Mouse (Mus musculus) forebrain, embryonic 13.5 days (tissue): ENCODE data around the gene Kcng4. TPM values are rescaled to one million over a fixed set of nuclear protein-coding genes. Genes with fewer than 3 reads are reported as not detected.
A peak's percentile ranks its signal among the peaks of the same experiment; 100 is the strongest.

ENCODE experiments used
- ATAC-seq: fragments of 200-750 bp; cut with Nextera tagmentation; 2 replicates; pipeline ENCODE4 v1.8.0; 2017
- H3K27ac ChIP-seq: fragments of 300-500 bp; sonication (generic); 2 replicates; pipeline ENCODE4 v1.5.1; 2015; ENCODE audit warnings: inconsistent platforms, mild to moderate bottlenecking, moderate library complexity
- H3K27me3 ChIP-seq: fragments of 300-500 bp; sonication (generic); 2 replicates; pipeline ENCODE4 v1.6.1; 2015; ENCODE audit warnings: mild to moderate bottlenecking, inconsistent platforms
- H3K36me3 ChIP-seq: fragments of 300-500 bp; sonication (generic); 2 replicates; pipeline ENCODE4 v1.6.1; 2015; ENCODE audit warnings: mild to moderate bottlenecking, inconsistent platforms; ENCODE audit not compliant: poor library complexity, severe bottlenecking
- H3K4me1 ChIP-seq: fragments of 300-500 bp; sonication (generic); 2 replicates; pipeline ENCODE4 v1.6.1; 2015; ENCODE audit warnings: inconsistent platforms
- H3K4me2 ChIP-seq: fragments of 300-500 bp; sonication (generic); 2 replicates; pipeline ENCODE4 v1.6.1; 2015; ENCODE audit warnings: inconsistent platforms, mild to moderate bottlenecking, moderate library complexity
- H3K4me3 ChIP-seq: fragments of 300-500 bp; sonication (generic); 2 replicates; pipeline ENCODE4 v1.5.1; 2015; ENCODE audit warnings: mild to moderate bottlenecking, inconsistent platforms
- H3K9ac ChIP-seq: fragments of 300-500 bp; sonication (generic); 2 replicates; pipeline ENCODE4 v1.6.1; 2015; ENCODE audit warnings: mild to moderate bottlenecking, inconsistent platforms
- H3K9me3 ChIP-seq: fragments of 300-500 bp; sonication (generic); replicated peaks from 2 replicates; pipeline ENCODE4 v1.6.1; 2016; ENCODE audit warnings: inconsistent platforms
- WGBS: fragments of 180-500 bp; shearing (Covaris S2); methylation state at CpG from one replicate; pipeline ENCODE4 v1.1.7; 2015; 5-methylcytosine and 5-hydroxymethylcytosine counted together
- polyA plus RNA-seq: library from polyadenylated mRNA; unstranded; fragments of >200 nt; fragmentation: Nextera tagmentation; extraction: Ambion mirVana; gene quantifications from 2 replicates; pipeline ENCODE4 v1.2.1, GENCODE M21; 2015

The Kcng4 gene
- polyA plus RNA-seq, 1 experiment from 2014 or later, result 0.17 TPM

GRCm38 (mm10) chr8:119604996-119605395 is 30.5 kb downstream of the Kcng4 start, which contains the start of gene Taf1c:
Taf1c (minus strand) TSS chr8:119605222.
- peak within 1 kb of the TSS; percentile 85 for H3K9ac ChIP-seq
- ATAC-seq, result peak; percentile 90
- peak within 1 kb of the TSS; percentile 67 for H3K4me3 ChIP-seq
- no peak within 1 kb of the TSS for H3K27ac ChIP-seq
- H3K27me3 ChIP-seq, result no peaks in the 10 kb centered on the region
- peak within 1 kb of the TSS; percentile 95 for H3K4me2 ChIP-seq
- 0 out of 2 replicates have a peak, but pooled peaks cover 4% of the 10 kb centered on the region for H3K9me3 ChIP-seq
- peaks cover 32% of the 10 kb centered on the region for H3K36me3 ChIP-seq
- under 1% methylated on average over 23 of the region's 23 CpGs for WGBS
- peaks cover 12% of the 10 kb centered on the region for H3K4me1 ChIP-seq

GRCm38 (mm10) chr8:119604398-119604803 is 31.1 kb downstream of the Kcng4 start:
- H3K36me3 ChIP-seq, result peaks cover 38% of the 10 kb centered on the region
- H3K4me2 ChIP-seq, result peak overlapping the region; percentile 95
- no peaks in the 10 kb centered on the region for H3K27me3 ChIP-seq
- WGBS, result 48% methylated on average over 12 of the region's 12 CpGs
- peaks cover 12% of the 10 kb centered on the region for H3K4me1 ChIP-seq
- peak; percentile 43; the same call in 1 of the 2 replicates for ATAC-seq
- no peak overlapping the region for H3K27ac ChIP-seq
- H3K9ac ChIP-seq, result peak overlapping the region; percentile 85
- H3K9me3 ChIP-seq, result 0 out of 2 replicates have a peak, but pooled peaks cover 4% of the 10 kb centered on the region
- H3K4me3 ChIP-seq, result peak overlapping the region; percentile 67

- Histone ChIP-seq H3K36me3 (peaks cover 44% of the 10 kb centered on the region), H3K9ac (peak overlapping the region; percentile 85), H3K27me3 (no peaks in the 10 kb centered on the region), H3K9me3 (0 out of 2 replicates have a peak, but pooled peaks cover under 1% of the 10 kb centered on the region), H3K4me1 (peaks cover 12% of the 10 kb centered on the region), H3K27ac (no peak overlapping the region), H3K4me3 (peak overlapping the region; percentile 67), H3K4me2 (peak overlapping the region; percentile 95)
- no peak for ATAC-seq
- WGBS, result 91% methylated on average over 4 of the region's 4 CpGs
These were observed 31.7 kb downstream of the Kcng4 start for GRCm38 (mm10) chr8:119603771-119604170.

- Histone ChIP-seq H3K9ac (no peak overlapping the region), H3K9me3 (no peaks in the 10 kb centered on the region), H3K4me1 (peaks cover 3% of the 10 kb centered on the region; the same call in 1 of the 2 replicates), H3K27ac (no peak overlapping the region), H3K4me2 (no peak overlapping the region), H3K27me3 (no peaks in the 10 kb centered on the region), H3K4me3 (no peak overlapping the region), H3K36me3 (peaks cover 8% of the 10 kb centered on the region)
- ATAC-seq, result no peak
- WGBS, result 91% methylated on average over 7 of the region's 7 CpGs
These were observed 44.0 kb downstream of the Kcng4 start for GRCm38 (mm10) chr8:119591456-119591855.

GRCm38 (mm10) chr8:119590348-119590747 is 45.1 kb downstream of the Kcng4 start:
- H3K4me2 ChIP-seq, result no peak overlapping the region
- H3K9me3 ChIP-seq, result no peaks in the 10 kb centered on the region
- WGBS, result 84% methylated on average over 14 of the region's 14 CpGs
- no peak for ATAC-seq
- H3K9ac ChIP-seq, result no peak overlapping the region
- H3K4me3 ChIP-seq, result no peak overlapping the region
- peaks cover 3% of the 10 kb centered on the region; the same call in 1 of the 2 replicates for H3K4me1 ChIP-seq
- H3K27ac ChIP-seq, result no peak overlapping the region
- H3K36me3 ChIP-seq, result no peaks in the 10 kb centered on the region
- H3K27me3 ChIP-seq, result no peaks in the 10 kb centered on the region; the same call in 1 of the 2 replicates

- Histone ChIP-seq H3K27me3 (no peaks in the 10 kb centered on the region; the same call in 1 of the 2 replicates), H3K4me1 (no peaks in the 10 kb centered on the region; the same call in 1 of the 2 replicates), H3K4me2 (no peak overlapping the region), H3K27ac (no peak overlapping the region), H3K9me3 (no peaks in the 10 kb centered on the region), H3K36me3 (no peaks in the 10 kb centered on the region), H3K4me3 (no peak overlapping the region), H3K9ac (no peak overlapping the region)
- WGBS, result 37% methylated on average over 10 of the region's 10 CpGs
- no peak for ATAC-seq
These were observed 46.6 kb downstream of the Kcng4 start for GRCm38 (mm10) chr8:119588844-119589243.

GRCm38 (mm10) chr8:119588321-119588720 is 47.2 kb downstream of the Kcng4 start:
- H3K9ac ChIP-seq, result no peak overlapping the region
- no peaks in the 10 kb centered on the region for H3K9me3 ChIP-seq
- no peaks in the 10 kb centered on the region for H3K36me3 ChIP-seq
- no peak overlapping the region for H3K4me3 ChIP-seq
- ATAC-seq, result no peak
- H3K4me2 ChIP-seq, result no peak overlapping the region
- H3K4me1 ChIP-seq, result no peaks in the 10 kb centered on the region; the same call in 1 of the 2 replicates
- no peaks in the 10 kb centered on the region; the same call in 1 of the 2 replicates for H3K27me3 ChIP-seq
- H3K27ac ChIP-seq, result no peak overlapping the region
- WGBS, result 68% methylated on average over 4 of the region's 4 CpGs

GRCm38 (mm10) chr8:119585901-119586300 is 49.6 kb downstream of the Kcng4 start:
- no peak overlapping the region for H3K9ac ChIP-seq
- WGBS, result 31% methylated on average over 21 of the region's 24 CpGs
- no peaks in the 10 kb centered on the region; the same call in 1 of the 2 replicates for H3K4me1 ChIP-seq
- no peaks in the 10 kb centered on the region for H3K36me3 ChIP-seq
- no peak overlapping the region for H3K27ac ChIP-seq
- no peaks in the 10 kb centered on the region for H3K9me3 ChIP-seq
- peak overlapping the region; percentile 27 for H3K4me3 ChIP-seq
- peak overlapping the region; percentile 55 for H3K4me2 ChIP-seq
- no peaks in the 10 kb centered on the region; the same call in 1 of the 2 replicates for H3K27me3 ChIP-seq
- no peak for ATAC-seq

- Histone ChIP-seq H3K27me3 (peaks cover 30% of the 10 kb centered on the region), H3K27ac (no peak overlapping the region), H3K9ac (no peak overlapping the region), H3K9me3 (no peaks in the 10 kb centered on the region), H3K4me1 (no peaks in the 10 kb centered on the region), H3K36me3 (no peaks in the 10 kb centered on the region), H3K4me2 (no peak overlapping the region), H3K4me3 (no peak overlapping the region)
- WGBS, result 90% methylated on average over 5 of the region's 5 CpGs
- ATAC-seq, result no peak
These were observed 54.9 kb downstream of the Kcng4 start for GRCm38 (mm10) chr8:119580441-119581161.

GRCm38 (mm10) chr8:119579096-119579495 is 56.4 kb downstream of the Kcng4 start:
- WGBS, result 44% methylated on average over 13 of the region's 13 CpGs
- Histone ChIP-seq H3K36me3 (no peaks in the 10 kb centered on the region), H3K27me3 (peaks cover 33% of the 10 kb centered on the region), H3K9ac (no peak overlapping the region), H3K4me3 (no peak overlapping the region), H3K4me2 (no peak overlapping the region), H3K9me3 (no peaks in the 10 kb centered on the region), H3K27ac (no peak overlapping the region), H3K4me1 (peaks cover 6% of the 10 kb centered on the region; the same call in 1 of the 2 replicates)
- no peak for ATAC-seq

- Histone ChIP-seq H3K27me3 (peaks cover 29% of the 10 kb centered on the region), H3K4me1 (peaks cover 18% of the 10 kb centered on the region), H3K27ac (no peak overlapping the region), H3K4me2 (peak overlapping the region; percentile 90), H3K9ac (peak overlapping the region; percentile 64), H3K36me3 (no peaks in the 10 kb centered on the region), H3K9me3 (no peaks in the 10 kb centered on the region), H3K4me3 (peak overlapping the region; percentile 88)
- ATAC-seq, result no peak; the same call in 1 of the 2 replicates
- WGBS, result 3% methylated on average over 16 of the region's 16 CpGs
These were observed 60.1 kb downstream of the Kcng4 start for GRCm38 (mm10) chr8:119575366-119575726.
